Mouse (Mus musculus): ENCODE results near the gene Phyhipl.

- TF ChIP-seq POLR2A (IDR thresholded peaks at IDR 0.05; ENCODE audit: control insufficient read depth, low read depth, low read length) (no peak), CTCF (IDR thresholded peaks at IDR 0.05; ENCODE audit: control insufficient read depth, insufficient read depth, insufficient replicate concordance, low read depth, low read length) (no peak)
Measured at GRCm38 (mm10) chr10:70516661-70517060, 139.1 kb downstream of the Phyhipl start.
